Mouse (Mus musculus) heart, embryonic 13.5 days (tissue): ENCODE data around the gene L1td1. TPM values are rescaled to one million over a fixed set of nuclear protein-coding genes. Genes with fewer than 3 reads are reported as not detected.
"Not testable (repeated sequence)": the region's sequence is repeated elsewhere in the genome, so short reads cannot be mapped to it uniquely, and the experiment has no call there.

Source experiments
- ATAC-seq: fragments of 200-750 bp; cut with Nextera tagmentation; 2 replicates; pipeline ENCODE4 v1.8.0; 2017; ENCODE audit warnings: moderate TSS enrichment; ENCODE audit not compliant: insufficient number of reproducible peaks, low FRiP score, low TSS enrichment; ENCODE audit errors: extremely low read depth
- H3K27ac ChIP-seq: fragments of 300-500 bp; sonication (generic); replicated peaks from 2 replicates; pipeline ENCODE4 v1.5.1; 2015; ENCODE audit warnings: moderate library complexity, mild to moderate bottlenecking, inconsistent platforms
- H3K27me3 ChIP-seq: fragments of 300-500 bp; sonication (generic); replicated peaks from 2 replicates; pipeline ENCODE4 v1.6.1; 2015; ENCODE audit warnings: mild to moderate bottlenecking, inconsistent platforms
- H3K36me3 ChIP-seq: fragments of 300-500 bp; sonication (generic); 2 replicates; pipeline ENCODE4 v1.6.1; 2015; ENCODE audit warnings: mild to moderate bottlenecking, inconsistent platforms
- H3K4me1 ChIP-seq: fragments of 300-500 bp; sonication (generic); 2 replicates; pipeline ENCODE4 v1.6.1; 2015; ENCODE audit warnings: inconsistent platforms
- H3K4me2 ChIP-seq: fragments of 300-500 bp; sonication (generic); 2 replicates; pipeline ENCODE4 v1.6.1; 2015; ENCODE audit warnings: inconsistent platforms, mild to moderate bottlenecking, moderate library complexity
- H3K4me3 ChIP-seq: fragments of 300-500 bp; sonication (generic); 2 replicates; pipeline ENCODE4 v1.5.1; 2015; ENCODE audit warnings: moderate library complexity, mild to moderate bottlenecking, inconsistent platforms
- H3K9ac ChIP-seq: fragments of 300-500 bp; sonication (generic); 2 replicates; pipeline ENCODE4 v1.6.1; 2015; ENCODE audit warnings: inconsistent platforms, mild to moderate bottlenecking, moderate library complexity
- H3K9me3 ChIP-seq: fragments of 300-500 bp; sonication (generic); 2 replicates; pipeline ENCODE4 v1.6.1; 2016; ENCODE audit warnings: inconsistent platforms
- WGBS: fragments of 180-500 bp; shearing (Covaris S2); methylation state at CpG from one replicate; pipeline ENCODE4 v1.1.7; 2015; ENCODE audit warnings: mixed read lengths; 5-methylcytosine and 5-hydroxymethylcytosine counted together
- polyA plus RNA-seq: library from polyadenylated mRNA; unstranded; fragments of >200 nt; fragmentation: Nextera tagmentation; extraction: Ambion mirVana; gene quantifications from 2 replicates; pipeline ENCODE4 v1.2.1, GENCODE M21; 2015

The L1td1 gene
- polyA plus RNA-seq, 1 experiment from 2014 or later: 0.24 TPM

- Histone ChIP-seq H3K4me3 (no peak overlapping the region), H3K36me3 (0 out of 2 replicates have a peak, but pooled peaks cover 2% of the 10 kb centered on the region), H3K9ac (no peak overlapping the region), H3K27ac (no peak overlapping the region), H3K4me1 (no peaks in the 10 kb centered on the region), H3K4me2 (no peak overlapping the region), H3K27me3 (no peaks in the 10 kb centered on the region), H3K9me3 (no peaks in the 10 kb centered on the region)
- no peak for ATAC-seq
- WGBS: 87% methylated on average over 8 of the region's 8 CpGs
Measured at GRCm38 (mm10) chr4:98710891-98711290, 15.6 kb upstream of the L1td1 start.

GRCm38 (mm10) chr4:98717735-98718546 is 8.6 kb upstream of the L1td1 start:
- Histone ChIP-seq H3K4me3 (no peak overlapping the region), H3K4me1 (no peaks in the 10 kb centered on the region), H3K27me3 (no peaks in the 10 kb centered on the region), H3K9me3 (no peaks in the 10 kb centered on the region), H3K4me2 (no peak overlapping the region), H3K36me3 (no peaks in the 10 kb centered on the region), H3K27ac (no peak overlapping the region), H3K9ac (no peak overlapping the region)
- 79% methylated on average over 17 of the region's 17 CpGs for WGBS
- ATAC-seq: no peak

GRCm38 (mm10) chr4:98718547-98718917 is 8.0 kb upstream of the L1td1 start:
- no peaks in the 10 kb centered on the region for H3K27me3 ChIP-seq
- 76% methylated on average over 10 of the region's 10 CpGs for WGBS
- H3K36me3 ChIP-seq: no peaks in the 10 kb centered on the region
- H3K27ac ChIP-seq: no peak overlapping the region
- no peaks in the 10 kb centered on the region for H3K4me1 ChIP-seq
- no peak for ATAC-seq
- no peak overlapping the region for H3K9ac ChIP-seq
- H3K4me2 ChIP-seq: no peak overlapping the region
- no peaks in the 10 kb centered on the region for H3K9me3 ChIP-seq
- no peak overlapping the region for H3K4me3 ChIP-seq

GRCm38 (mm10) chr4:98722454-98722853 is 4.1 kb upstream of the L1td1 start:
- no peak for ATAC-seq
- no peak overlapping the region for H3K4me2 ChIP-seq
- peaks cover 11% of the 10 kb centered on the region for H3K4me1 ChIP-seq
- WGBS: 10% methylated on average over 8 of the region's 8 CpGs
- H3K4me3 ChIP-seq: no peak overlapping the region
- H3K9ac ChIP-seq: no peak overlapping the region
- peaks cover 13% of the 10 kb centered on the region for H3K27me3 ChIP-seq
- no peak overlapping the region for H3K27ac ChIP-seq
- no peaks in the 10 kb centered on the region for H3K9me3 ChIP-seq
- no peaks in the 10 kb centered on the region for H3K36me3 ChIP-seq

GRCm38 (mm10) chr4:98724682-98725081 is 1.9 kb upstream of the L1td1 start:
- Histone ChIP-seq H3K4me1 (peaks cover 25% of the 10 kb centered on the region), H3K27me3 (peaks cover 29% of the 10 kb centered on the region)
- not testable (repeated sequence) for H3K4me2 ChIP-seq, H3K4me3 ChIP-seq, H3K9me3 ChIP-seq, H3K27ac ChIP-seq, H3K9ac ChIP-seq, ATAC-seq, H3K36me3 ChIP-seq
- WGBS: 85% methylated on average over 1 of the region's 1 CpGs

- Histone ChIP-seq H3K4me1 (peaks cover 25% of the 10 kb centered on the region), H3K9ac (no peak overlapping the region), H3K36me3 (no peaks in the 10 kb centered on the region), H3K27me3 (peaks cover 29% of the 10 kb centered on the region), H3K4me2 (no peak overlapping the region), H3K27ac (no peak overlapping the region), H3K9me3 (no peaks in the 10 kb centered on the region), H3K4me3 (no peak overlapping the region)
- 26% methylated on average over 4 of the region's 4 CpGs for WGBS
- no peak for ATAC-seq
Measured at GRCm38 (mm10) chr4:98725439-98725838, 1.1 kb upstream of the L1td1 start.

- peaks cover 25% of the 10 kb centered on the region for H3K4me1 ChIP-seq
- no peaks in the 10 kb centered on the region for H3K9me3 ChIP-seq
- peak overlapping the region; percentile 46 for H3K4me3 ChIP-seq
- H3K36me3 ChIP-seq: no peaks in the 10 kb centered on the region
- ATAC-seq: no peak
- H3K9ac ChIP-seq: peak overlapping the region; percentile 70
- peaks cover 29% of the 10 kb centered on the region for H3K27me3 ChIP-seq
- no peak overlapping the region for H3K27ac ChIP-seq
- H3K4me2 ChIP-seq: peak overlapping the region; percentile 73
- WGBS: 3% methylated on average over 21 of the region's 21 CpGs
Measured at GRCm38 (mm10) chr4:98727295-98727958, 893 bp downstream of the L1td1 start.

- Histone ChIP-seq H3K36me3 (no peaks in the 10 kb centered on the region), H3K9ac (peak overlapping the region; percentile 52), H3K9me3 (no peaks in the 10 kb centered on the region), H3K4me2 (peak overlapping the region; percentile 73), H3K27me3 (peaks cover 29% of the 10 kb centered on the region), H3K4me1 (peaks cover 25% of the 10 kb centered on the region), H3K27ac (no peak overlapping the region), H3K4me3 (peak overlapping the region; percentile 46)
- WGBS: under 1% methylated on average over 10 of the region's 10 CpGs
- no peak for ATAC-seq
Measured at GRCm38 (mm10) chr4:98727959-98728347, 1.4 kb downstream of the L1td1 start.

GRCm38 (mm10) chr4:98728716-98729115 is 2.2 kb downstream of the L1td1 start:
- ATAC-seq: no peak
- Histone ChIP-seq H3K27me3 (peaks cover 29% of the 10 kb centered on the region), H3K9ac (no peak overlapping the region), H3K4me2 (peak overlapping the region; percentile 73), H3K27ac (no peak overlapping the region), H3K4me3 (no peak overlapping the region), H3K9me3 (no peaks in the 10 kb centered on the region), H3K36me3 (no peaks in the 10 kb centered on the region), H3K4me1 (peaks cover 25% of the 10 kb centered on the region)
- 37% methylated on average over 7 of the region's 7 CpGs for WGBS

- no peak for ATAC-seq
Measured at GRCm38 (mm10) chr4:98733660-98734059, 7.1 kb downstream of the L1td1 start.

GRCm38 (mm10) chr4:98739753-98740152 is 13.2 kb downstream of the L1td1 start:
- Histone ChIP-seq H3K4me3 (no peak overlapping the region), H3K9ac (no peak overlapping the region), H3K36me3 (no peaks in the 10 kb centered on the region), H3K27me3 (no peaks in the 10 kb centered on the region), H3K27ac (no peak overlapping the region), H3K4me2 (no peak overlapping the region), H3K4me1 (peaks cover 9% of the 10 kb centered on the region; the same call in 1 of the 2 replicates), H3K9me3 (no peaks in the 10 kb centered on the region)
- no peak for ATAC-seq
- 43% methylated on average over 2 of the region's 2 CpGs for WGBS

More at GRCm38 (mm10) chr4:98733660-98734059, 7.1 kb downstream of the L1td1 start:
- Histone ChIP-seq H3K27ac (no peak overlapping the region), H3K36me3 (no peaks in the 10 kb centered on the region), H3K4me1 (0 out of 2 replicates have a peak, but pooled peaks cover 3% of the 10 kb centered on the region), H3K27me3 (peaks cover 4% of the 10 kb centered on the region), H3K4me2 (no peak overlapping the region), H3K9ac (no peak overlapping the region), H3K4me3 (no peak overlapping the region), H3K9me3 (no peaks in the 10 kb centered on the region)
- 88% methylated on average over 16 of the region's 16 CpGs for WGBS
